Mouse (Mus musculus): ENCODE measurements around the gene Sstr3.

DNA sequence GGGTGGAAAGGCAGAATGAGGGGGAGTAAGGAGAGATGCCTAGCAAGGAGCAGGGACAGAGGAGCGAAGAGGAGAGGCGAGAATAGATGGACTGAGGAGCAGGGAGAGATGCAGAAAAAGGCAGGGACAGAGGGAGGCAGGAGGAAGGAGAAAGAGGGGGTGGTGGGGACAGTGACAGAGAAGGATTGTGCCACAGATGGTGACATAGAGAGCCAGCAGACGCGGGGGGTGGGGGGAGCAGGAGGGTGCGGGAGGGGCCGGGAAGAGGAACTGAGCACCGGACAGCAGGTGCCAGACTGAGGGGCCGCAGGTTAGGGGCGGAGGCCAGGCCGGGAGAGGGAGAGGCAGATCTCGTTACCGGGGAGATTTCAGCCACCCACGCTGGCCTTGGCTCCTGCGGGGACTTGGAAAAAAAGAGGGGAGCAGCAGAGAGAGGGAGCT is at the start of gene Sstr3:
- no peak for TF ChIP-seq CTCF (IDR thresholded peaks at IDR 0.05; ENCODE audit: borderline replicate concordance, insufficient read depth, low read length)
- TF ChIP-seq POLR2A (IDR thresholded peaks at IDR 0.05; ENCODE audit: low read depth, low read length), result no peak

Measured in embryonic fibroblast, embryonic 13.5 days (primary cell).